Mouse (Mus musculus) bone marrow macrophage, adult 2 months (primary cell): ENCODE results near the gene Fitm1.

Source experiments
- CTCF ChIP-seq: IDR thresholded peaks from 2 replicates; pipeline ENCODE4 v1.5.1; 2012; ENCODE audit warnings: low read depth, mild to moderate bottlenecking, low read length, moderate library complexity
- POLR2A ChIP-seq: IDR thresholded peaks from 2 replicates; pipeline ENCODE4 v1.6.1; 2012; ENCODE audit warnings: mild to moderate bottlenecking, low read depth, low read length, borderline replicate concordance

- TF ChIP-seq CTCF, result no peak
- TF ChIP-seq POLR2A, result no peak
These were observed 23.3 kb downstream of the Fitm1 start for GRCm38 (mm10) chr14:55598521-55599390.
